Mouse (Mus musculus): ENCODE results near the gene Slc35e2. TPM values are rescaled to one million over a fixed set of nuclear protein-coding genes. Genes with fewer than 3 reads are reported as not detected.
"Not testable (repeated sequence)": the region's sequence is repeated elsewhere in the genome, so short reads cannot be mapped to it uniquely, and the experiment has no call there.

The Slc35e2 gene
- total RNA-seq, 2 experiments from 2014 or later = 7.8 to 7.9 TPM

DNA sequence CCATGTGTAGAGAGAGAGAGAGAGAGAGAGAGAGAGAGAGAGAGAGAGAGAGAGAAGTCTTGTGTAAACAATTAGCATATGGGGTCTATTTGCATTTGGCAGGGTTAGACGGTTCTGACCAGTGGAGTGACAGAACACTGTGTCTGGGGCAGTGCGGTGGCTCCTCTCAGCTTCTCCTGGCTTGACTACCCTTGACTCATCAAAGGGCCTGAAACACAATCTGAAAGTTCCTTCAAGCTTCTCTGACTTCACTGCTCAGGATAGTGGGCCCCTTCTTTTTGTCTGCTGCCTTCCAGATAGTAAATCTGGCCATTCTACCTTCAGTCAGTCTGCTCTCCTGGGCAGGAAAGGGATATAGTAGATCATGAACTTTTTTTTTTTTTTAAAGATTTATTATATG lies 5.6 kb downstream of the Slc35e2 start:
- intact Hi-C loops (cut with DNase I) = no loop called here
- DNase-seq (ENCODE audit: low spot score) = no peak

DNA sequence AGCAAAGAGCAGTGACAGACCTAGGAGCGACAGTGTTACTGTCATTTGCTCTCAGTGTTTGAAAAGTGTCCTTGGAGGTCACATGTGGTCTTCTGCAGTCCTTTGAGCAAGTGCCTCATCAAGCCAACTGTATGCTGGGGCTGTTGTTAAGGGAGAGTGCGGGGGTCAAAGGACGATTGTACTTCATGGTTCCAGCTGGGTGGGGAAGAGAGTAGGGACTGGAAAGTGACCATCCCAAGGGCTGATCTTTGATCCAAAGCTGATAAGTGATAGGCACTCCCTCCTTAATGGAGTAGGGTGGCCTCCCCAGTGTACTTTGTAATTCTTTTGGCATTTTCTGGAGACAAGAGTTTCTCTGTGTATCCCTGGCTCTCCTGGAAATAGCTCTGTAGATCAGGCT lies 10.6 kb downstream of the Slc35e2 start:
- intact Hi-C loops (cut with DNase I) = no loop called here
- DNase-seq (ENCODE audit: low spot score) = no peak

DNA sequence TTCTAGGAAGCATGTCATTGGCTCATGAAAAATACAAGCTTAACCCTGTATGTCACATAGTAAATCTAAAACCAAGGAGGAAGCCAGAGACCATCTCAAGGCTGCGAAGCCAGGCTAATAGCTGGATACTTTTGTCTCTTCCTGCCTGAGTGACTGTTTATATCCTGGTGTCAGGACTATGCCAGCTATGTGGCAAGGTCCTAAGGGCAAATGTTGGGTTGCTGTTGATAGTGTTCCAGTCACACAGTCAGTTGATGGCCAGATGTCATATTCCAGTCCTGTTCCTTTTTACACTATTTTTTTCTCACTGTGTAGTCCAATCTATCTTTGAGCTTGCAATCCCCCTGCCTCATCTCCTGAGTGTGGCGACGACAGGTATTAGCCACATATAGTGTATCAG lies 12.0 kb downstream of the Slc35e2 start:
- no peak for DNase-seq (ENCODE audit: low spot score)
- intact Hi-C loops (cut with DNase I) = no loop called here

DNA sequence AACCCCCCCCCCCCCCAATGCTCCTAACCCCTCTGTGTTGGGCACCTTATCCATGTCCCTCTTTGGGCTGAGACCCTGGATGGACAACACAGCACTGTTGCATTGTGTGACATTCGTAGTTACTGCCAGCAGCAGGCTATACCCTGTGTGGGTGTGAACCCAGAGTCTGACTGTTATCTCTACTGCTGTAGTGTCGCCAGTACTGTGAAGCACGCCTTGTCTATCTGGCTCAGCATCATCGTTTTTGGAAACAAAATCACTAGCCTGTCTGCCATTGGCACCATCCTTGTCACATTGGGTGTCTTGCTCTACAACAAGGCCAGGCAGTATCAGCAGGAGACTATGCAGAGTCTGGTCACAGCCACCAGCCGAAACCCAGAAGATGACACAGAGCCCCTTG lies 17.1 kb downstream of the Slc35e2 start:
- no peak for DNase-seq (ENCODE audit: low spot score)
- intact Hi-C loops (cut with DNase I) = no loop called here

DNA sequence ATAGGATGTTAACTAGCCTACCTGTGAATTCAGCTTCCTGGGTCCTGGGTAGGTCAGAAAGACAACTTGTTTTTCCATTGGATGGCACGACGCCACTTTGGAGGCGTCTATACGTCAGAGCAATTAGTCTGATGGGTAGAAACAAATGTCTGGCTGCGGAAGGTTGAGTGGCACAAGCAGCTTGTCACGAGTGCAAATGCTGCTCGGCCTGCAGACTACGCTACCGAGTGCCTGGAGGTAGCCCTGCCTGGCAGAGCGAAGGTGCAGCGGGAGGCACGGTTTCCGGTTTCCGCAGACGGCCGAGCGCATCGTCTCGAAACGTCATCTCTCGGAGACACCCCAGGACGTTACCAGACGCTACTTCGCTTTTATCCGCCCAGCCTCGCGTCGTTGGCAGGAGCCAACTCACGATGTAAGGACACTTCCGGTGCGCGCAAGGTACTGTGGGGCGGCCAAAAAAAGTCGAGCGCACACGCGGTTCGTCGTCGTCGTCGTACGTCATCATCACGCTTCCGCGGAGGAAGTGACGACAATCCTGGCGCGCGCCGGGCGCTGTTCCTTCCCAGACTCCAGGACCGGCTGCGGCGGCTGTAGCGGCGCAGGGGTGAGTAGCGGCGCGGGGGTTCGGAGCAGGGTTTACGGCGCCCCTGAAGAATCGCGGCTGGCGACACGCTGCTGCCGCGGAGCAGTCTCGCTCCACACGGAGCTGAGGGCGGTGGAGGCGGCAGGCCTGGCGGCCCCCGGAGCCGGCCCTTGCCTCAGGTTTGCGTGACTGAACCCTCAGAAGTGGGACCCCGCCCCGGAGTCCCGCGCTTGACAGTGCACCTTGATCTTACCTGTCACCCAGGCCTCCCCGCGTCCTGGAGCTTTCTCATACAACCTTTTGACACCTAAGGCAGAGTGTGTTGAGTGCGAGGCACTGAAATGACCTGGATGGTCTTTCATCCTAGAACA lies 23.4 kb downstream of the Slc35e2 start, which contains the start of gene Cdk11b:
Cdk11b (plus strand) TSS at position 517 of the 954 bp plus-strand sequence.
- DNase-seq (ENCODE audit: low spot score) = peak; percentile 93
- intact Hi-C loops (cut with DNase I) = loop anchor here (5.0 kb wide), 2 partner anchors 43 to 537 kb away; partner anchors contain the start of genes Mib2, Morn1 and Rer1

DNA sequence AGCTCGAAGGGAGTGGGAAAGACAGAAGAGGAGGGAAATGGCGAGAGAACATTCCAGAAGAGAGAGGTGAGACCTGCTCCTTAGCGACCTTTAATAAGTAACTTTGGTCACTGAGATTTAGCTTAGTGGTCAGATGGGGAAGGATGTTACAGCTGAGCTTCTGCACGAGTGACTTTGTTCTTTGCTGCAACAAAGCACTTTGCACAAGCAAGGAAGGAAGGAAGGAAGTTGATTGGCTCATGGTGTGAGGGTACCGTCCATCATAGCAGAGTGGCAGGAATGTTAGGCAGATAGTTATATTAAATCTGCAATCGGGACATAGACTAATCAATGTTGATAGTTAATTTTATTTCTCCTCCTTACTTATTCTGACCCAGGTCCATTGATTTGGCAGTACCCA lies 29.1 kb downstream of the Slc35e2 start:
- DNase-seq (ENCODE audit: low spot score) = no peak
- intact Hi-C loops (cut with DNase I) = no loop called here

DNA sequence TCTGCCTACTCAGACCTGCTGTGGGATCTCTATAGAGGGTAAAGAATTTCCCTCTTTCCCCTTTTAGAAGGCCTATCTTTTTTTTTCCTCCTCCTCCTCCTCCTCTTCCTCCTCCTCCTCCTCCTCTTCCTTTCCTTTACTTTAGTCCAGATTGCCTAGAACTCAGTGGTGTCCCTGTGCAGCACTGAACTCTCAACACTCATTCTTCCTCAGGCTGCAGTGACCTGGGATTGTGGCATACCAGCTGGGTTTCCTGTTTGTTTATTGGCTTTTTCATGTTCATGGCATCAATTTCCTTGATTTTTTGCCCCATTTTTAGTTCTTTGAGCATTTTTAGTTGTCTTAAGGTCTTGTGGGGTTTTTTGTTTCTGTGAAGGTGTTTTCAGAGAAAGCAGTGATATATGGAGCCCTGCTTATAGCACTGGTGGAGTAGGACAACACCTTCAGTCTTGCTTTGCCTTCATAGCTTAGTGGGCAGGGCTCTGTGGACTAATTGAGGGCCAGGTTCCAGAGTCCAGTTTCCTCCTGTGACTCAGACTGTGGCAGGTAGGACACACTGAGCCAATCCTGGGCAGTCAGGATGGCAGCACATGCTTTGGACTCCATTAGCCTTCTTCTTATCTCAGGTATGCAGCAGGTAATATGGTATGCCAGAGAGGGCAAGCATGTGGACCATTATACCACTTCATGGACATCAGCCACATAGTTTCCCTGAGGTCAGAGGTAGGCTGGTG lies 34.7 kb downstream of the Slc35e2 start:
- intact Hi-C loops (cut with DNase I) = no loop called here
- no peak for DNase-seq (ENCODE audit: low spot score)

DNA sequence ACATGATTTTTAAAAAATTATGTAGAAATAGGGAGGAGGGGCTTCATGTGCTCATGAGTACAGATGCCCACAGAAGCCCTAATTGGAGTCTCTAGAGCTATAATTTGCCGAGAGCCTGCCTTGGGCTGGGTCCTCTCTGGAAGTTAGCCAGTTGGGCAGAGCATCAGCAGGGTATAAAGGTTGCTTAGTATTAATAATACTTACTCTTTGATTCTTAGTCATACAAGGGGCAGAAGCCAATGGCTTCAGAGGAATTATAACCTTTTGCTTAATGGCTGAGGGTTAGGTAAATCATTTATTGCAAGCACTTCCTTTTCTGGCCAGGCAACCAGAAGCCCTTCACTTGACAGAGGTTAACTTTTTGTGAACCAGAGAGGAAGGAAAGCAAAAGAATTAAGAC lies 42.3 kb downstream of the Slc35e2 start:
- no peak for DNase-seq (ENCODE audit: low spot score)
- intact Hi-C loops (cut with DNase I) = no loop called here

DNA sequence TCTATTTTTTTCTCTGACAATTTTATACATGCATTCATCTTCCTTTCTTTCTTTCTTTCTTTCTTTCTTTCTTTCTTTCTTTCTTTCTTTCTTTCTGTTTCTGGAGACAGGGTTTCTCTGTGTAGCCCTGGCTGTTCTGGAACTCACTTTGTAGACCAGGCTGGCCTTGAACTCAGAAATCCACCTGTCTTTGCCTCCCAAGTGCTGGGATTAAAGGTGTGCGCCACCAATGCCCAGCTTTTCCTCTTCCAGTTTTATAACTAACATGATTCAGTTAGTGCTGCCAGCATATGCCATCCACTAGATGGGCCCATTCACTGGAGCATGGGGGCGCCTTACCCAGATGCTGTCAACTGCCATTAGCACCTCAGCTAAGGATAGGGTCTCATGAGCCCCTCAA lies 44.1 kb downstream of the Slc35e2 start, which contains the start of gene Gm10563:
Gm10563 (minus strand) TSS at position 101 of the 400 bp plus-strand sequence.
- intact Hi-C loops (cut with DNase I); DNase-seq (ENCODE audit: low spot score): not testable (repeated sequence)

DNA sequence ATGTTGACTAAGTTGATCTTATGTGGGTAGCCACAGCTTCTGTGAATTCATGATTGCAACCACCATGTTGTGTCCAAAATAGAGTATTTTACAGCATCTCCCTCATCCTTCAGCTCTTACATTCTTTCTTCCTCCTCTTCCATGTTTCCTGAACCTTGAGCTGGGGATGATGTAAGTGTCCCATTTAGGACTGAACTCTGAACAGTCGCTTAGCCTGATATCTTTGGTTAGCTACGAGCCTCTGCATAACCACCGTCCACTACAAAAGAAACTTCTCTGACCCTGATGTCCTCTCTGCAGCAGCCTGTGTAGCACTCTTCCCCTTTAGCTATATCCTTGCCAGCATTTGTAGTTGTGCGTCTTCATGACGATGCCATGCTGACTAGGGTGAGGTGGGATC lies 44.5 kb downstream of the Slc35e2 start:
- no peak for DNase-seq (ENCODE audit: low spot score)

DNA sequence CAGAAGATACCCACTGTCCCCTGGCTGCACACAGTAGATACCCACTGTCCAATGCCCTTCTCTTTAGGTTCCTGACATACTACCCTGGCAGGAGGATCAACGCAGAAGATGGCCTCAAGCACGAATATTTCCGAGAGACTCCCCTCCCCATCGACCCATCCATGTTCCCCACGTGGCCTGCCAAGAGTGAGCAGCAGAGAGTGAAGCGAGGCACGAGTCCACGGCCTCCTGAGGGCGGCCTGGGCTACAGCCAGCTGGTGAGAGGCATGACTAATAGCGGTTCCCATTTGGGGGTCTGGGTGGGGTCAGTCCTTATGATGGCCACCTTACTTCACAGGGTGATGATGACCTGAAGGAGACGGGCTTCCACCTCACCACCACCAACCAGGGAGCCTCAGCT lies 48.1 kb downstream of the Slc35e2 start:
- no peak for DNase-seq (ENCODE audit: low spot score)
- intact Hi-C loops (cut with DNase I) = no loop called here

More for the DNA sequence above, 44.5 kb downstream of the Slc35e2 start:
- intact Hi-C loops (cut with DNase I) = no loop called here

DNA sequence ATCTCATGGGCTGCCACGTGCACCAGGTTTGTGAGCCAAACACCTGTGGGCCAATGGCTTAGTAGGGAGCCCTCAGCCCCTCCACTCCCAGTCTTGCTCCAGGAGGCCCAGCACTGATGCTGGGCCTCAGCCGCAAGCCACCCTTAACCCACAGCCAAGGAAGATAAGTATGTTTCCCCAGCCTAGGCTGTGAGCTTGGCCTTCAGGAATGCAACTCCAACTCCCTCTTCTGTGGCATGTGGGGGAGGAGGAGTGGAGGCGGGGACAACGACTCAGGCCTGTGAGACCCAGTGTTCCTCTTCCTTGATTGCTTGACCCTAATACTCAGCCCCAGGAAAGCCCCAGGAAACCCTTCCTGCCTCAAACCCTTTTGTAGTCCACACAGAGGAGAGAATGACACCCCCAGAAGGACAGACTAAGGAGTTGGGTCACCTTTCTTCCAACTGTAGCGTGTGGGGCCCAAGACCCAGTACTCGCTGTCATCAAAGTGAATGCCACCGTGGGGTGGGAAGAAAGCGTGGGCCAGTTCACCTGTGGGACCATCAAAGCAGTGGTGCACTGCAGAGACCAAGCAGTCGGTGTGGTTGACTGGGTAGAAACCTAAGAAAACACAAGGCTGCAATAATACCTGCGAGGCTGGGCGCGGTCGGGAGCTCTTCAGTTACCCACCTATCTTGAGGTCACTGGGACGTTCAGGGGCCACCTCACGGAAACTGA lies 50.5 kb downstream of the Slc35e2 start:
- DNase-seq (ENCODE audit: low spot score) = peak; percentile 57
- intact Hi-C loops (cut with DNase I) = no loop called here

DNA sequence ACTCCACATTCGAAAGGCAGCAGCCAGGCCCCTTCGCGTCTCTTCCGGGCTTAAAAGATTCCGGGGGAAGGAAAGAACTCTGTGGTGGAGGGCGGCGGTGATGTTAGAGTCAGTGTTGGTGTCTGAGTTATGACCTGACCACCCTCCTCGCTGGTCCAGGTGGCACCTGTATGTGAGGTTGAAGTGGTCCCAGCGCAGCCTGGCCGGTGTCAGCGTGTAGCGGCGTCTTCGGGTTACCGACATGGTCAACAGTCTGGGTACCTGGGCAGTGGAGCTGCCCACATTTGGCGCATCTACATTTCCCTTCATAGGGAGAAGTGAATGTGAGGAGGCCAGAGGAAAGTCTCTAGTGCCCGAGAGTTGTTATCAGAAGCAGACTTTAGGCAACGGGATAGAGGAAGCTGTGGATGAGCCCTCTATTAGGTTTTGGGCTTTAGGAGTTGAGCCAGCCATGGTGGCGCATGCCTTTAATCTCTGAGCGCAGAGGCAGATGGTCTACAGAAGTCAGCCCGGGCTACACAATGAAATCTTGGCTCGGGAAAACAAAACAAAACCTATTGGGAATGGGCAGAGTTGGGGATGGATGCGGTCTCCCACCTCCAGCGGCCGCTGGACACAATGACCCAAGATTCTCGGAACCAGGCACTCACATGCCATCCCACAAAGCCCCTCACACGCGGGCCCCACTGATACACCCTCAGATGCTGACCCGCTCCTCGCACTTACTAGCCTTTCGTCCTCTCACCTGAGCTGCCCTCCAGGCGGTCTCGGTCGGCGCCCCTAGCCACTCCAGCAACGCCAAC lies 51.3 kb downstream of the Slc35e2 start:
- intact Hi-C loops (cut with DNase I) = no loop called here
- DNase-seq (ENCODE audit: low spot score) = no peak

DNA sequence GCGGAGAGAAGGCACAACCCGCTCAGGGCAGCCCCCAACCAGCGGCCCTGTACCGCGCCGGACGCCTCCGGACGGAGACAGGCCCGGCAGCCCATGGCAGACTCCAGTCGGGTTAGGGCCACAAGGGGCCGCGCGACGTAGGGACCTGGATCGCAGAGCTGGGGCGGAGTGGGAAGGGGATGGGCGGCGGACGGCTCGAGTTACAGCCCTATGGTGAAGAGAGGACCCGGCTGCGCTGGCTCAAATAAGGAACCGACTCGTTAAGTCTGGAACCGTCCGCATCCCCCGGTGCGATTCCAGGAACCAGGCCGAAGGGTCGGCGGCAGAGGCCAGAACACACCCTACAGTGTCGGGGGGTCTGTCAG lies 51.9 kb downstream of the Slc35e2 start, which contains the start of gene Mmp23:
Mmp23 (minus strand) TSS at position 299 of the 365 bp plus-strand sequence.
- DNase-seq (ENCODE audit: low spot score) = peak; percentile 61
- intact Hi-C loops (cut with DNase I) = no loop called here

DNA sequence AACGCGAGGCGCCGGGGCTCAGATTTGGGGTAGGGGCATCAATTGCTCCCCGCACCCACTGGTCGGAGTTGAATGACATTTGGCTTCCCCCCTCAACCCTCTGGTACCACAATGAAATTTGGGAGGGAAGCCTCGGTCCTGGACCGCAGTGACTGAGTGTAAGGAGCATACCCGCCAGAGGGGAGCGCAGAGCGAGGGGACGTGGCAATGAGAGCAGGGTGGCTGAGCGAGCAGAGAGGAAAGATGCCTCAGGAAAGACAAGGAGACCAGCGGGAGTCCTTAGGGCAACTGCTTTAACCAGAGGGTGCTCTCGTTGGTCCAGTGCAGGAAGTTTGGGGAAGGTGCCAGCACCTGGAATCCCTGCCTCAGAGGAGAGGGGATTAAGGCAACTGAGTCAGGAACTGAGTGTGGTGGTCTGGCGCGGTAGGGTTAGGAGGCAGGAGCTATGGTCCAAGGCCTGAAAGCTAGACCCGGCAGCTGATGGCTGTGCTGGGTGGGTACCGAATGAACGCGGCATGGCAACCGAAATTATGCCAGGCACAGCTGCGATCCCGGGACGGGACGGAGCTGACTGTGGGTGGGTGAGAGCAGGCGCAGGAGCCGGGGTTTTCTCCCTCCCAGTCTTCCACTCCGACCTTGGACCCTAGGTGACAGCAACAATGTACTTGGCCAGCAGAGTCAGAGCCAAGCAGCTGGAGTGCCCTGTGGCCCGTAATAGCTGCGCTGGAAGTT lies 52.4 kb downstream of the Slc35e2 start:
- DNase-seq (ENCODE audit: low spot score) = no peak
- intact Hi-C loops (cut with DNase I) = no loop called here

DNA sequence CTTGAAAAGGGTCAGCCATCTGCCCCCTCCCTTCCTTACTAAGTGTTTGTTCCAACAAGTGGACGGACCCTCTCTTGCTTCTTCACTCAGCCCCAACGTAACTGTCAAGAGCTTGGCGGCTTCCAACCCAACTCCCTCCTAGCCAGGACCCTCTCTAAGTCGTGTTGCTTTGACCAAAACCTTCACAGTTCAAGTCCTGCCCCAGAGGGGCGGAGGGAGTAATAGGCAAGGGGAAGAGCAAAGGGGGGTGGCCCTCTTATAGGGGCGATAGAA lies 52.9 kb downstream of the Slc35e2 start:
- no peak for DNase-seq (ENCODE audit: low spot score)
- intact Hi-C loops (cut with DNase I) = no loop called here

DNA sequence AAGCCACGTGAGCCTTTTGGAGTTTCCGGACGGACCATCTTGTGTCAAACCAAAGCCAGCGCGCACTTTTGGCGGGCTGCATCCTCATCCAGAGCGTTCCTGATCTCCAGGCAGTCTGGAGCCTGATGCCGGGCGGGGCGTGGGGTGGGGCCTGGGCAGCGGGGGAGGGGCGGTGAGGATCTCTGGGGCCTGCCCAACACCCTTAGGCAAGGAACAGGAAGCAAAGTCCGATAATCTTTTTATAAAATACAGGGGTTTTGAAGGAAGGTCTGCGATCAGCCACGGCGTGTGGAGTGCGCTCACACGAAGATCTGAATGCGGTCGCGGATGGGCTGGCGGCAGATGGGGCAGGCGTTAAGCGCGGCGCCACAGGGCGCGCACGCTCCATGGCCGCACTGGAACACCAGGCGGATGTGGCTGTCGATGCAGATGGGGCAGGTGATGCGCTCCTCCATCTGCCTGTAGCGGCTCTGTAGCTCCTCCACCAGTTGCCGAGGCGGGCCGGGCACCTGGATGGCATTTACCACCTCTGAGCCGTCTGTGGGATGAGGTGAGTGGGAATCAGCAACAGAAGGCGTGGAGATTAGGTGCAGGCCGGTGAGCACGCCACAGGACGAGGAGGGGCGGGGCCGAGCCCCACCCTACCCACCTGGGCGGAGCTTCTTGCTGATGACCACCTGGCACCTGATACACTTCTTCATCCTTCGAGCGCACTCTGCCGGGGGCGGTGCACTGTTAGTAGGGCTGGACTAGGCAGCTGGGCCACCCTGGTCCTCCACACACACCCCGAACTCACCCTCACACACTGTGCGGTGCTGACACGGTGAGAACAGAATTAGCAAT lies 53.5 kb downstream of the Slc35e2 start:
- intact Hi-C loops (cut with DNase I) = no loop called here
- no peak for DNase-seq (ENCODE audit: low spot score)

DNA sequence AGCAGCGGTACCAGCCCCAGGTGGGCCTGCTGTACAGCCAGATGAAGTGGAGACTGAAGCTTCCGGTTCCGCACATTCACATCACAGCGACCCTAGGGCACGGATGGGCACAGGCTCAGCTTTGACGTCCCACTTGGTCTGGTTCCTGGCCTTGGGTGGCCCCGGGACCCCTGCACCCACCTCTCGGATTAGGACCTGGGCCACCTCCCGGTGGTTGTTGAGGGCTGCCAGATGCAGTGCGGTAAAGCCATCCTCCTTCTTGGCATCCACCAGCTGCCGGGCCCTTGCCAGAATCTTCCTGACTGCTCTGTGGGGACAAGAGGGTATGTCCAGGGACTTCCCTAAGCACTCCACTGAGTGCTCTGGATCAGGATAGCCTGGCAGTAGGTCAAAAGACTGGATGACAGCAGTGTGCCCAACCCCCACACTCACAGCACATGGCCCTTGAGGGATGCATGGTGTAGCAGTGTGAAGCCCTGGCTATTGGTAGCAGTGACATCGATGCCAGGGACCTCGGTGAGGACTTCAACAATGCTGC lies 55.1 kb downstream of the Slc35e2 start:
- no peak for DNase-seq (ENCODE audit: low spot score)
- intact Hi-C loops (cut with DNase I) = no loop called here
